Mouse (Mus musculus) cerebellum, adult (tissue): ENCODE results near the gene Gm49380.
A peak's percentile ranks its signal among the peaks of the same experiment; 100 is the strongest.
"Not testable (repeated sequence)": the region's sequence is repeated elsewhere in the genome, so short reads cannot be mapped to it uniquely, and the experiment has no call there.

Experiments used
- ATAC-seq: cut with Nextera tagmentation; 2 replicates; pipeline ENCODE4 v1.9.2; 2017; ENCODE audit warnings: mild to moderate bottlenecking, moderate library complexity, mixed read lengths; ENCODE audit not compliant: insufficient number of reproducible peaks, low FRiP score, low TSS enrichment

The Gm49380 gene

DNA sequence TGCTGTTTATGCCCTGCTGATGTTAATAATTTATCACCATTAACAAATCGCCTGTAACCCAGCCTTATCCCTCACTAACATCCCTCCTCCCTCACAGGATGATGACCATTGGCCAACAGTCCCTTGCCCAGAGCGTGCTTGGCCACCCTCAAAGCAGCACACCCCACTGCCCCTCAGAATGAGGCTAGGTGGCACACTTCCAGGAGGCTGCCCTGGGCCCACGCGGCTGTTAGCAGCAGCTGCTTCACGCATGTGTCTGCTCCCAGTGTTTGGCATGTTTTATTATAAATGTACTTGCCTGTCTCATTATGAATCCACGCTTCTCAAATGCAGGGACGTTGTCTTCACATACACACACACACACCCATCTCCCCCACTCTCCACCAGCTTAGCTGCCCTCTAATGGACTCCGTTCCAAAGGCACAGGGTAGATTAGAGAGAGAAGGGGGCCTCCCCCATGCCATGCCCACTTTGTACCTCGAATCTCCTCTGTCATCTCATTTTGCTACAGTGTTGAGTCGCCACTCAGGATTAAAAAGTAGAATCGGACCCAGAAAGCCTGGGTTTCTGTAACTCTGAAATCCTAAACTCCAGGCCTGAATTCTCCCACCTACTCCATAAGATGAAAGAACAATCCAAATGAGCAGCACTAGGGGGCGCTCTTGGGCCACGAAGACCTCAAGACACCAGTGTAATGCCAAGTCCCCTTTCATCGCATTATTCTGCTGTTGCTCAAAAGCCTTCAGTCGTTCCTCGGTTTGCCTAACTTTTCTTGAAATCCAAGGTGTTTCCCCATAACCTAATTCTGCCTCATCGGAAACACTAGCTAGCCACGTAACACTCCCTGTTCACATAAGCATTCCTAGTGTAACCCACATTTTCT, 12.5 kb upstream of the Gm49380 start:
- peak; percentile 74; the same call in 1 of the 2 replicates for ATAC-seq

DNA sequence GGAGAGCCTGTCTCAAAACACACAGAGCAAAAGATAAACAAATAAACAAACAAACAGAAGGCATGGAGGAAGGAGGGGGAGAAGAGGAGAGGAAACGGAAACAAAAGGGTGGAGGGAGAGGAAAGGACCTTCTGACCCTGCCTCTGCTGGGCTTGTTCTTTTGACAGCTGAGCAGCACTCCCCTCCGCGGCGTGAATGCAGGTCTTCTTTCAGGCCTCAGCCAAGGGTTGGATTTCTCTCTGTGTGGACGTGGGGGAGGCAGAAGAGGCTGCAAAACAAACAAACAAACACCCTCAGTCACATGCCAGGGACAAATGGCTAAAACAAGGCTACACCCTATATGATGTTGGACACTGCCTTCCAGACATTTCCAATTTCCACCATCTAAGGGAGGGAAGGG, 11.7 kb upstream of the Gm49380 start:
- ATAC-seq = no peak

DNA sequence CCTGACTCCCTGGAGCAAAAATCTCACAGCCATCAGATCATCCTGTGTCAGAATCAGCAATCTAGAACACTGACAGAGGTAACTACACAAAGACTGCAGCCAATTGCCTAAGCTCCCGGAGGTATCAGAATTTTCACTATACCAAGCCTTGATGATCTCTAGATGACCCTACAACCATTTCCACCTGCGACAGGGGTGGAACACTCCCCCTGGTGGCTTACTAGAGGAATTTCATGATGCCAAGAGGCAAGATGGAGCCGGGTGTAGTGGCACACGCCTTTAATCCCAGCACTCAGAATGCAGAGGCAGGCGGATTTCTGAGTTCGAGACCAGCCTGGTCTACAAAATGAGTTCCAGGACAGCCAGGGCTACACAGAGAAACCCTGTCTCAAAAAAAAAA, 11.0 kb upstream of the Gm49380 start:
- no peak for ATAC-seq

DNA sequence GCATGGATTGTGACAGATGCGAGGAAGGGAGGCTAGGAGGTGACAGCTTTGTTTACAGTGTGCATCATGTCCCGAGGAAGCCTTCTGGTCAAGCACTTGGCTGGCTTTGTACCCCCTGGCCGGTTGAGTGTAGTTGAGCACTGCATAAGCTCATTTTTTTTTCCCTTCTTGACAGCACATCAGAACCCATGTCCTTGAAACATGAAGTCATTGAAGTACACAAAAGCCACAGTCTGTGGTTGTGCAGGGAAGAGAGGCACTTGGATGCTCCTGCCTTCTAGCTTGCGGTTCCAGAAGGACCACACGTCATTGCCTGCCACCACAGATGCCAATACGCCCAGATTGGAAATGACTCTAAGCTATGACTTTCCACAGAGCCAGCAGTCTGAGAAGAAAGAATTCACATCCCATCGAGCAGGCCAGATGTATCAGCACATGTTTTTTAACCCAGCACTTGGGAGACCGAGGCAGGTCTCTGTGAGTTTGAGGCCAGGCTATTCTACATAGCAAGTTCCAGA, 6.7 kb upstream of the Gm49380 start:
- no peak for ATAC-seq

DNA sequence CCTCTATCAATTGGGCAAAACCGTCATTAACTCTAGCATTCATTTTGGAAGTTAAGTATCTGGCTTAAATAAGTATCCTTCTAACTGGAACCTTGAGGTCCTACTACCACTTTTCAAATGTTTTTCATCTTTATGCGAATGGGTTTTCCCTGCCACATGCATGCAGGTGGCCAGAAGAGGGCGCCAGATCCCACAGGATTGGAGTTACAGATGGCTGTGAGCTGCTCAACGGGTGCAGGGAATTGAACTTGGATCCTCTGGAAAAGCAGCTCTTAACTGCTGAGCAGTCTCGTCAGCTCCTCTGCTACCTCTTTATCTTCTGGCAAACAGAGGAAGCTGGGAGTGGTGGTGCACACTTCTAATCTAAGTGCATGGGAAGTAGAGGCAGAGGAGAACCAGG, 5.7 kb upstream of the Gm49380 start:
- ATAC-seq = no peak

DNA sequence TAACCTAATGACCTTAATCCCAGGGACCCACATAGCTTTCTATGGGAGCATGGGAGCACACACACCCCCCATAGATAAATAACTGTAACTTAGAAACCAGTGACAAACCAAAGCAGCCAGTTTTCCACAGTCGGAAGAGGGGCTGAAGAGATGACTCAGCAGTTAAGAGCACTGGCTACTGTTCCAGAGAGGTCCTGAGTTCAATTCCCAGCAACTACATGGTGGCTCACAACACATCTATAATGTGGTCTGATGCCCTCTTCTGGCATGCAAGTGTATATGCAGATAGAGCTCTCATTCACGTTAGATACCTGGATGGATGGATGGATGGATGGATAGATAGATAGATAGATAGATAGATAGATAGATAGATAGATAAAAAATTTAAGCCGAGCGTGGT, 2.9 kb upstream of the Gm49380 start:
- ATAC-seq = no peak

DNA sequence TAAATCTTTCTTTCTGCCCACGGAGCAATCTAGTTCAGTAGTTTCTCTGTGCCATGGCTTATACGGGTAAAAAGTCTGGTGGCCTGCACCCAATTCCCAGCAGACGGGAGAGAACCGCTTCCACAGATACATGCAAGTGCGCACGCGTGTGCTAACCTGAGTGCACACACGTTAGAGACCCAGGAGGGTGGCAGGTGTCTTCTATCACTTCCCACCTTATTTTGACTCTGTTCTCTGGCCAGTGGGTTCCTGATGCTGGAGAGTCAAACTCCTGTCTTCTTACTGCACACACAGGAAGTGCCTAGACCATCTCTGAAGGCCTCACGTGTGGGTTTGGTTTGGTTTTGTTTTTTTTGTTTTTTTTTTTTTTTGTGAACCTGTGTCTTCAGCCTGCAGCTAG, 2.3 kb upstream of the Gm49380 start:
- no peak for ATAC-seq

DNA sequence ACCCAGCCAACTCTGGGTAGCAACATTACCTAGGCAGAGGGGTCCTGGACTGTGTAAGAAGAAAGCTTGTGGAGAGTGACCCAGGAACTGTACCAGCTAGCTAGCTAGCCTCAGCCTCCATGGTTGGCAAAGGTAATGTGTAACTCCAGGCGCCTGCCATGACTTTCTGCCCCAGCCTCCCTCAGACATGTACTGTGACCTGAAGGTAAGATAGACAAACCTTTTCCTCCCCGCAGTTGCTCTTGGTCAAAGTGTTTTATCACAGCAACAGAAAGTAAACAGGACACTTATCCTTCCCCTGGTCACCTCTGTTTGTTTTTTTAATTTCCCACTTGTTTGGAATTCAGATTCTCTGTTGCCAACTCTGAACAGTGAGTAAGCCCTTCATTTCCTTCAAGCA, 1.2 kb upstream of the Gm49380 start:
- ATAC-seq = no peak

DNA sequence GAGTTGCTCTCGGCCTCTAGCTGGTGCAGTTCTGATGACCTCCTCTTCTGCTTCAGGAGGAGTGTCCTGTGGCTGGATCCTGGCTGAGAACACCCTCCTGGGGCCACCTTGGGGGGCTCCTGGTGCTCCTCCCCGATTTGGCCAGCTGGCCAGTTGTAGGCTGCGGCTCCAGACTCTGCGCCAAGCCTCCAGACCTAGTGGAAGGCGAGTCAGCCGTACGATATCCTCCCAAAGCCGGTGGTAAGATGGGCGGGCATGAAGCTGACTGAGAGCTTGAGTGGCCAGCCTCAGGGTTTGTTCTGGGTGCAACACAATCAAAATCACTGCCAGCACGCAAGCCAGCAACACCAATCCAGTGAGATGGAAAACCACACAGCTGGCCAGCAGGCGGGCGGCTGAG, 1.4 kb downstream of the Gm49380 start:
- not testable (repeated sequence) for ATAC-seq

DNA sequence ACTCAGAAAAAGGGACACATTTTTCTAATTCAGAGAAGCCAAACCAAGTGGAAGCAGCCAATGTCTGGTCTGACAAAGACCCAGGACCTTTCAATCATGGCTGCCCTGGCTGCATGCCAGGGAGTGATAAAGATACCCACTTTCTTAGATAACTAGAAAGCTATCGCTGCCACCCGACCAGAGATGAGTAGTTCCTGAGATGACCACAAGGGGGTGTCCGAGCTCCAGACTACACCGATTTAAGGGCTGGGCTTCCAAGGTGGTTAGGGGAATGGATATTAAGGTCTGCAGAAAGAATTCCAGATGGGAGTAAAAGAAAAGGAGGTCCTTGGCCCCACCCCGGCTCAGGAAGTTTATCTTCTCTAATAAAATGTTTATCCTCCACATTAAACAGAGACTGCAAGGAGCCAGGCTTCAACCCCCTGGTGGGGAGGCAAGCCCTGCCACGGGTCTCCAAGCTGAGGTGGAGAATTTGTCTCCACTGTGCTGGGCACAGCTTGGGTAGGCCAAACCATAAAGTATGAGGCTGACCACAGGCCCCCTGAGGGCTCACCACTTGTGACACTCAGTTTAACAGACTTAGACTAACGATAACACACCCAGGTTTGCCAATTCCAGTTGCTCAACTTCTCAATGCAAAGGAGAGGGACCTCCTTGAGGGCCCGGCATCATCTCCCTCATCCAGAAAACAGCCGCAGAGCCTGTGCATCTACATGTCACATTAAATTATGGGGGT, 3.8 kb downstream of the Gm49380 start:
- ATAC-seq = no peak

DNA sequence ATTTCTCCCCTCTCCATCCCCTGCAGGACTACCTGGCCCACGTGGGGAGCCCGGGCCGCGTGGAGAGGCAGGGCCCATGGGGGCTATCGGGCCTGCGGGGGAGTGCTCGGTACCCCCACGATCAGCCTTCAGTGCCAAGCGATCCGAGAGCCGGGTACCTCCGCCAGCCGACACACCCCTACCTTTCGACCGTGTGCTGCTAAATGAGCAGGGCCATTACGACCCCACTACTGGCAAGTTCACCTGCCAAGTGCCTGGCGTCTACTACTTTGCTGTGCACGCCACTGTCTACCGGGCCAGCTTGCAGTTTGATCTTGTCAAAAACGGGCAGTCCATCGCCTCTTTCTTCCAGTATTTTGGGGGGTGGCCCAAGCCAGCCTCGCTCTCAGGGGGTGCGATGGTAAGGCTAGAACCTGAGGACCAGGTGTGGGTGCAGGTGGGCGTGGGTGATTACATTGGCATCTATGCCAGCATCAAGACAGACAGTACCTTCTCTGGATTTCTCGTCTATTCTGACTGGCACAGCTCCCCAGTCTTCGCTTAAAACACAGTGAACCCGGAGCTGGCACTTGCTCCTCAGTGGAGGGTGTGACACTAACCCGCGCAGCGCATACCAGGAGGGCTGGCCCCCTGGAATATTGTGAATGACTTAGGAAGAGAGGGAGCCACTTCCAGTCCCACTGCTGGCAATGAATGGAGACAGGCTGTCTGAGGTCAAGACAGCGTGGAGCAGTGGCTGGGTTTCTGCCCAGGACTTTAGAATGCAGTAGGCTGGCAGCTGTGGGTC, 4.8 kb downstream of the Gm49380 start:
- ATAC-seq = no peak

DNA sequence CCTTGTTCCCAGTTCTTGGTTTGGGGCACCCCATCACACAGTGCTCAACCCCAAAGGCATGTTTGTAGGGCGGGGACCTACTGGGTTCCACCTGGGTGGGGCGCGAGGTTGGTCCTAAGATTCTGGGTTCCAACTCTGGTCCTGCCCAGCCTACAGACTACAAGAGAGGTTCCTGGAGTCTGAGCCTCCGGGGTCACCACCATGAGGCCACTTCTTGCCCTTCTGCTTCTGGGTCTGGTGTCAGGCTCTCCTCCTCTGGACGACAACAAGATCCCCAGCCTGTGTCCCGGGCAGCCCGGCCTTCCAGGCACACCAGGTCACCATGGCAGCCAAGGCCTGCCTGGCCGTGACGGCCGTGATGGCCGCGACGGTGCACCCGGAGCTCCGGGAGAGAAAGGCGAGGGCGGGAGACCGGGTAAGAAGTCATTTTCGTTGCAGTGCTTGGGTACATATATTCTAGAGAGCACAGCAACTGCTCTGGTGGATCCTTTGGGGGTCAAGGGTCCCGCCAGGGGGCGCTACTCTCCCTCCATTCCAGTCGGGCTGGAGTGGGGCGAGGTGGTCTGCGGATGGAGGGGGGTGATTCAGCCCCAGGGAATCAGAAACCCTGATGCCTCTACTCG, 5.6 kb downstream of the Gm49380 start:
- no peak for ATAC-seq

DNA sequence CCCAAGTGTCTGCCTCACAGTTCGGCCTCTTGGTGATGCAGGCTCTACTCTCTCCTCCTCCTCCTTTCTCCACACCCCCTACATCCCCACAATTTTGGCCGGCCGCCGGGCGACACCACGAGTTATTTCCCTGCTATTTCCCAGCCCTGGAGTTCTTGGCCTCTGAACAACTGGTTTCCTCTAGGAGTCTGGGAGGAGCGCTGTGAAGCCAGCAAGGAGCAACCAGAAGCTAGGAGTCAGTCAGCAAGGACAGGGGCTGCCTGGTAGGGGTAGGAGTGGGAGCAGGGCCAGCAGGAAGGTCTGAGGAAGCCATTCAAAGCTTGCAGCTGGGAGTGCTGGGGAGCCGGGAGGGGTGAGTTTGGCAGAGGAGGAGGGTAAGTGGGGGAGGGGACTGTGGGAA, 6.2 kb downstream of the Gm49380 start, which contains the start of gene C1qtnf5:
TSS of gene C1qtnf5 (plus strand) at position 136 of the 400 bp plus-strand sequence.
- ATAC-seq = no peak

DNA sequence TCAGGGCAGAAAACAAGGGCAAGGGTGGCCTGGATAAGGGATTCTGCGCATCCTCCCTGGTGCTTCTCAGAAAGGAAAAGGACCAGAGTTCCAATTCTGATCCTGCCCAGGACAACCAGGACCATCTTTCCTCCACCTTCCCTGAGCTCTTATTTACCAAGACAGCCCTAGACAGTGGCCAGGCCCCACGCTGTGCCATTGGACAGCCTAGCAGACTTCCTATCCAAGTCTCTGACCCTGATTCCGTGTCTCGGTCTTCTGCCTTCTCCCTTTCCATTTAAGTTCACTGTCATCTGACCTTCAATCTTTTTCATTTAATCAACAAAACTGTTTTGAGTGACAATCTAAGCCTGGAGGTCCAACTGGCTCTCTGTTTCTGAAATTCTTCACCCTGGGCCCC, 6.7 kb downstream of the Gm49380 start:
- no peak for ATAC-seq

DNA sequence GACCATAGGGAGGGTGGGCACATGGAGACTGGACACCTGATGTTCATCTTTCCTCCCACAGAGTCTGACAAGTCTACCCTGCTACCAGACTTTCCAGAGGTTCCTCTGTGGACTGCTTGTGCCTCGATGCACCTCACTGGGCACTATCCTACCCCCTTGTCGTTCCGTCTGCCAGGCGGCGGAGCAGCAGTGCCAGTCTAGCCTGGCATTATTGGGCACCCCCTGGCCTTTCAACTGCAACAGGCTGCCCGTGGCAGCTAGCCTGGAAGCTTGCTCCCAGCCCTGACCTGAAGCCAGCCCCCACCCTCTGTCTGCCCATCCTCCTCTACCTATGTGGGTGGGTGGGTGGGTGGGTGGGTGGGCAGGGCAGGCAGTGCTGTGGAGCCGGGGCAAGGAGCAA, 7.1 kb downstream of the Gm49380 start:
- no peak for ATAC-seq

DNA sequence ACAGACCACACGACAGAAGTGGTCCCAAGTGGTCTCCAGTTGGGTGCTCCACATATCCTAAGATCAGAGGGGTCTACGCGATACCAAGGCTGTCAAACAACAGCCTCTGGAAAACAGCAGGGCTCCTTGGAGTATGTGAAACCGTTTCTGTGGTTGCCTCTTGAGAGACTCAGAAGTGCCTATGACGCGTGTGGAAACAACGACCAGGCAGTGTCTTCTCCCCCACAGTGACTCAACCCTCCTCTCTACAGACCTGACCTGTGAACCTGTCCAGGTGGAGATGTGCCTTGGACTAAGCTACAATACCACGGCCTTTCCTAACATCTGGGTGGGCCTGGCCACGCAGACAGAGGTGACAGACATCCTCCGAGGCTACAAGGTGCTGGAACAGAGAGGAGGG, 7.5 kb downstream of the Gm49380 start:
- no peak for ATAC-seq

DNA sequence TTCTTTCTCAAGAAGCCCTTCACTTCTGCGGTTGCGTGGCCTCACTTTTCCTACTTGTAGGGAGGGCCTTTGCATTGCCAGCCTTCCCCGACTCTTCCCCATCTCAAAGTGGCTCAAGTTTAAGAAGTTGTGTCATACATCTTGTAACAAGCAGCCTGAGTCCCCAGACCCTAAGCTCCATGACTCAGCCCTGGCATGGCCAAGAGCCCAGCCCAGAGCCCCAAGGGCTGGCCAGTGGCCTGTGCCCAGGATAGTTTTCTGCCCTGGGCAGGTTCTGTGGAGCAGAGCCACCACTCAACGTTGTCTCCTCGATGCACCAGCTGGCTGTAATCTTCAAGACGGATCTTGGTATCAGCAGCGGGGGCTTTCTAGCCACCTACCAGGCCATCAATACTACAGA, 8.4 kb downstream of the Gm49380 start:
- no peak for ATAC-seq

DNA sequence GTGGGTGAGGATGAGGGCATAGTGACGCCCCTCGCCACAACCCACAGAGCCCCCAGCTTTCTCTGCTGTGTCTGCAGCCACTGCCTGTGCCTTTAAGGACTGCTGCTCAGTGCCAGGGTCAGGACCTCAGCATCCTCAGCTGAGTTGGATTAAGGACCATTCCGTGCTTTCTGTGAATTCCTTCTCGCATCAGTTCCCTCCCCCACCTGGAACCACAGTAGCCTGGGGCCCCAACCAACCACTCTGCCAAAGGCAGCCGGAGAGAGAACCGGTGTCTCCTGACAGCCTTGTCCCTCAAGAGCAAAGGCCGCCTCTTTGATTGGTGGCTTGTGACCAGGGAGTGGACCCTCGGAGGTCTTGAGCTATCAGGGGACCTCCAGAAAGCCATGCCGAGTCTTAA, 11.8 kb downstream of the Gm49380 start, which contains the start of gene Mfrp:
TSS of gene Mfrp (plus strand) at position 240 of the 400 bp plus-strand sequence.
- no peak for ATAC-seq

DNA sequence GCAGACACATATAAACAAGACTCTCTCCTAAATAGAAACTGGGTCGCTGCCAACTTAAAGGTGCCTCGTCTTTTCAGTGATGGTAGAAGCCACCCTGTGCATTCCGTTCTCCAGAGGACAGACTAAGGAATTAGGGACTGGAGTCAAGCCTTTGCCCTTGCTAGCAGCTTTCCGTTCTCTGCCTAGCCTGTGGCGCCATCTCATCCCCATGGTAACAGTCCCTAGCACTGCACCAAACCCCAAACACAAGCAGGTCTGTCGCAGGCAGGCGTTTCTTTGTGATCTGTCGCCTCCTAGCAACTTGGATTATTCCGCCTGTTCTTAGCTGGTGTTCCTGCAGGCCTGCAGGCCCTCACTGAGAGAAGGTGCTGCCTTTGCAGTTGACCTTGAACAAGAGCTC, 16.8 kb downstream of the Gm49380 start:
- no peak for ATAC-seq

DNA sequence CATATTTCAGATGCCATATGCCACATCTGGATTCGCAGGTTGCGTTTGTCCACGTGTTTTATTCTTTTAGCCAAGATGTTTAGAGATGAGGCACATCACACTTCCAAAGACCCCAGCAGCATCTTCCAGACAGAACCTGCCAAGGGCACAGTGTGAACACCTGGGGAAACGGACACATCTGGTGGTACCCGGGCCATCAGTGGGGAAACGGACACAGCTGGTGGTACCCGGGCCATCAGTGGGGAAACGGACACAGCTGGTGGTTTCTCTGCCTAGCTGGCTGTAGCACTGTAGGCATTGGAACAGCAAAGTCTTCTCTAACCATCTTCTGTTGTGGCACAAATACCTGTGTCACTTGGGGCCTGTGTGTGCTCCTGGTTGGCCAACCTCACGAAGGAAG, 17.5 kb downstream of the Gm49380 start:
- ATAC-seq = no peak
